Mouse (Mus musculus) cerebellum, adult 11 months (tissue): ENCODE results near the gene Creb3.
"Not testable (repeated sequence)": the region's sequence is repeated elsewhere in the genome, so short reads cannot be mapped to it uniquely, and the experiment has no call there.

Experiments
- DNase-seq: peaks from one replicate; pipeline ENCODE4 v3.0.0; 2022

The Creb3 gene

GRCm38 (mm10) chr4:43584444-43585416, 22.6 kb downstream of the Creb3 start, which contains the start of gene Msmp:
Gene Msmp, minus strand, starts transcription at chr4:43584494.
- DNase-seq: no peak

- no peak for DNase-seq
Observed at GRCm38 (mm10) chr4:43585682-43586081, 23.6 kb downstream of the Creb3 start.

GRCm38 (mm10) chr4:43586411-43586810, 24.3 kb downstream of the Creb3 start:
- DNase-seq: no peak

- no peak for DNase-seq
Observed at GRCm38 (mm10) chr4:43587681-43588080, 25.5 kb downstream of the Creb3 start.

GRCm38 (mm10) chr4:43591543-43591942, 29.4 kb downstream of the Creb3 start:
- DNase-seq: no peak

GRCm38 (mm10) chr4:43591961-43592360, 29.8 kb downstream of the Creb3 start:
- DNase-seq: no peak

- no peak for DNase-seq
Observed at GRCm38 (mm10) chr4:43593453-43593852, 31.3 kb downstream of the Creb3 start.

- not testable (repeated sequence) for DNase-seq
Observed at GRCm38 (mm10) chr4:43596597-43596996, 34.5 kb downstream of the Creb3 start.

- no peak for DNase-seq
Observed at GRCm38 (mm10) chr4:43598200-43598599, 36.1 kb downstream of the Creb3 start.

- no peak for DNase-seq
Observed at GRCm38 (mm10) chr4:43598650-43599380, 36.7 kb downstream of the Creb3 start.

GRCm38 (mm10) chr4:43600195-43600934, 38.2 kb downstream of the Creb3 start:
- DNase-seq: no peak

- no peak for DNase-seq
Observed at GRCm38 (mm10) chr4:43604099-43604498, 42.0 kb downstream of the Creb3 start.

- no peak for DNase-seq
Observed at GRCm38 (mm10) chr4:43604751-43605685, 42.9 kb downstream of the Creb3 start.

- DNase-seq: no peak
Observed at GRCm38 (mm10) chr4:43612534-43612933, 50.4 kb downstream of the Creb3 start.

GRCm38 (mm10) chr4:43613060-43613730, 51.1 kb downstream of the Creb3 start:
- no peak for DNase-seq
